Mouse (Mus musculus) C2C12 (cell line): ENCODE measurements at regions not wholly inside any gene's neighbourhood (a gene's known extent, or its start where the extent isn't known, plus 50 kb on each side); places are given as distances from the start of the nearest gene placed in this dataset.

Source experiments
- H3K27me3 ChIP-seq: one replicate; pipeline ENCODE4 v1.6.1; 2011; ENCODE audit not compliant: control insufficient read depth, insufficient read depth, insufficient read length
- H3K36me3 ChIP-seq: one replicate; pipeline ENCODE4 v1.6.1; 2011; ENCODE audit not compliant: control insufficient read depth, insufficient read depth
- H3K4me3 ChIP-seq: one replicate; pipeline ENCODE4 v1.5.1; 2011; ENCODE audit warnings: mild to moderate bottlenecking, control low read depth; ENCODE audit not compliant: poor library complexity, insufficient read depth, severe bottlenecking
- H3K79me2 ChIP-seq: one replicate; pipeline ENCODE4 v1.6.1; 2011; ENCODE audit not compliant: control insufficient read depth, insufficient read depth
- H3K79me3 ChIP-seq: one replicate; pipeline ENCODE4 v1.6.1; 2011; ENCODE audit warnings: low read depth, control low read depth
- H3ac ChIP-seq: one replicate; pipeline ENCODE3; 2011; ENCODE audit warnings: low read depth; ENCODE audit not compliant: control insufficient read depth, insufficient read length
- CEBPB ChIP-seq: IDR thresholded peaks from one replicate; pipeline ENCODE4 v1.6.1; 2011; ENCODE audit warnings: low read depth, mild to moderate bottlenecking, control low read depth, moderate library complexity
- CTCF ChIP-seq: IDR thresholded peaks from one replicate; pipeline ENCODE4 v1.5.1; 2011; ENCODE audit not compliant: control insufficient read depth, insufficient read depth, insufficient read length
- FOSL1 ChIP-seq: IDR thresholded peaks from one replicate; pipeline ENCODE4 v1.8.0; 2011; ENCODE audit warnings: mild to moderate bottlenecking, low read length; ENCODE audit not compliant: poor library complexity, insufficient read depth, severe bottlenecking
- MAX ChIP-seq: IDR thresholded peaks from one replicate; pipeline ENCODE4 v1.6.1; 2011; ENCODE audit warnings: mild to moderate bottlenecking, control low read depth
- MYOD1 ChIP-seq: IDR thresholded peaks from one replicate; pipeline ENCODE4 v1.6.1; 2011; ENCODE audit warnings: low read depth; ENCODE audit not compliant: control insufficient read depth, insufficient read length
- MYOG ChIP-seq: IDR thresholded peaks from one replicate; pipeline ENCODE4 v1.6.1; 2011; ENCODE audit not compliant: control insufficient read depth, insufficient read length; ENCODE audit errors: extremely low read depth
- USF1 ChIP-seq: IDR thresholded peaks from one replicate; pipeline ENCODE4 v1.6.1; 2011; ENCODE audit warnings: low read depth, mild to moderate bottlenecking, control low read depth, moderate library complexity

DNA sequence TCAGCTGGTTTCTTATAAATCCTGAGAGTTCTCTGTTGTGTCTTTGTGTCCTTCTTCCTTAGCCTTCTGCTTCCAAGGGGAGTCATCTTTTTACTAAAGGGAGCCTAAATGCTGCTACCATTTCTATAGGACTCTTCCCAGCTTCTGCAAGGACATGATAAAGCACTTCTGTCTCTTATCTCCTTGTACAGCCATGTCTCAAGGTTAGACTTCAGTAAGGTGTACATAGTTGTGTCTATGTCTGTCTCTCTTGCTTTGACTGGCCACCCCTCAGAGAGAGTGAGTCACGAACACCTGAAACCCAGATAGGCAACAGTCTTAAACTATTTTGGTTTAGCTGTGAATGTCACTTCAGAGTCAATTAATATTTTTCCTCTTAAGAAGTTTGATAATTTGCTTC, 353.0 kb downstream of the Btg1 start:
- no peak for TF ChIP-seq USF1
- no peak overlapping the region for H3ac ChIP-seq
- no peaks in the 10 kb centered on the region for H3K36me3 ChIP-seq

DNA sequence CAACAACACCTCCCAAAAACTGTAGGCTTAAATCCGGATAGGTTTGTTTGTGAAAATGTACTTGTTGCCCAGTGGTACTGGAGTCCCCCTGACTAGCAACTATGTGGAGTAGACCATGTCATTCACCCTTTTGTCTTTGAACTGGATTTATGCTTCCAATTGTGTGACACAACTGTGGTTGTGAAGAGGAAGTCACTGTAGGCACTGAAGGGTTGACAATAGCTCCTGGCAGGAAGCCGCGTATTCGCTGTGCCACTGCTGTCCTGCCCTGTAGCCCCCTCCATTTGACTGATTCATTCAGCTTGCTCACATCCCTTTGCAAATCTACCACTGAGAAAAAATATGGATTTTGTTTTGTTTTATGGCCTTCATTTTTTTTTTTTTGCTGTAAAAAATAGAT, 353.9 kb downstream of the Btg1 start:
- Histone ChIP-seq H3ac (no peak overlapping the region), H3K4me3 (no peak overlapping the region), H3K79me3 (no peaks in the 10 kb centered on the region), H3K27me3 (no peaks in the 10 kb centered on the region), H3K36me3 (no peaks in the 10 kb centered on the region), H3K79me2 (no peaks in the 10 kb centered on the region)
- TF ChIP-seq USF1, result no peak
- no peak for TF ChIP-seq MYOG
- TF ChIP-seq MYOD1, result no peak
- TF ChIP-seq FOSL1, result no peak
- no peak for TF ChIP-seq CTCF
- TF ChIP-seq MAX, result no peak
- no peak for TF ChIP-seq CEBPB

More for the DNA sequence above, 353.0 kb downstream of the Btg1 start:
- Histone ChIP-seq H3K27me3 (no peaks in the 10 kb centered on the region), H3K79me3 (no peaks in the 10 kb centered on the region), H3K4me3 (no peak overlapping the region), H3K79me2 (no peaks in the 10 kb centered on the region)

GRCm38 (mm10) chr10:96971810-96972209, 355.0 kb downstream of the Btg1 start:
- Histone ChIP-seq H3K27me3 (no peaks in the 10 kb centered on the region), H3K79me2 (no peaks in the 10 kb centered on the region), H3K79me3 (no peaks in the 10 kb centered on the region), H3K4me3 (no peak overlapping the region), H3ac (no peak overlapping the region), H3K36me3 (no peaks in the 10 kb centered on the region)
- no peak for TF ChIP-seq MAX
- no peak for TF ChIP-seq CEBPB
- TF ChIP-seq FOSL1, result no peak
- TF ChIP-seq MYOG, result no peak
- no peak for TF ChIP-seq USF1
- TF ChIP-seq MYOD1, result no peak

- H3K27me3 ChIP-seq, result no peaks in the 10 kb centered on the region
- H3ac ChIP-seq, result no peak overlapping the region
- TF ChIP-seq CTCF (no peak), MYOG (no peak), USF1 (no peak), MAX (no peak), FOSL1 (no peak), MYOD1 (no peak), CEBPB (no peak)
- H3K4me3 ChIP-seq, result no peak overlapping the region
- no peaks in the 10 kb centered on the region for H3K36me3 ChIP-seq
- H3K79me2 ChIP-seq, result no peaks in the 10 kb centered on the region
- no peaks in the 10 kb centered on the region for H3K79me3 ChIP-seq
Observed at GRCm38 (mm10) chr10:96974326-96974977, 357.6 kb downstream of the Btg1 start.

DNA sequence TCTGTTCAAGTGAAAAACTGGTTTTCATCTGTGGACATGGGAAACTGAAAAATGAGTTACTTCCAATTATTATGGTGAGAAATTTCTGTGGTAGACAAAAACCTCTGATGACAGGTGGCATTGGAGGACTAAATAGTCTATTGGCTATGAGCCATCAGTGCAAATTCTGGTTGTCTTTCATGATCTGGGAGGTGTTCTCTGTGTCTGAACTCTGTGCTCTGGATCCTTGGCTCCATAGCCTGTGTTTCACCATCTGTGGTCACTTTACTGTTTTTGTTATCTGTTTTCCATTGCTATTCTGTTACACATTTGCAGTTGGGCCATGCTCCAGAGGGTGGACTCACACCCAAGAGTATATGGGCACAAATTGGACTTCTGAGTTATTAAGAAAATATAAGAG, 359.9 kb downstream of the Btg1 start:
- H3K79me3 ChIP-seq, result no peaks in the 10 kb centered on the region
- H3K4me3 ChIP-seq, result no peak overlapping the region
- no peaks in the 10 kb centered on the region for H3K36me3 ChIP-seq
- H3K27me3 ChIP-seq, result no peaks in the 10 kb centered on the region
- no peak overlapping the region for H3ac ChIP-seq
- no peak for TF ChIP-seq MYOG
- TF ChIP-seq MYOD1, result no peak
- TF ChIP-seq MAX, result no peak
- no peak for TF ChIP-seq FOSL1
- TF ChIP-seq CEBPB, result no peak
- no peak for TF ChIP-seq USF1
- TF ChIP-seq CTCF, result no peak
- no peaks in the 10 kb centered on the region for H3K79me2 ChIP-seq

GRCm38 (mm10) chr10:96980494-96980831, 363.7 kb downstream of the Btg1 start:
- Histone ChIP-seq H3ac (no peak overlapping the region), H3K36me3 (no peaks in the 10 kb centered on the region), H3K4me3 (no peak overlapping the region), H3K79me3 (no peaks in the 10 kb centered on the region), H3K79me2 (no peaks in the 10 kb centered on the region), H3K27me3 (no peaks in the 10 kb centered on the region)
- no peak for TF ChIP-seq FOSL1
